Mouse (Mus musculus) ES-E14 (cell line): ENCODE data around the gene Macf1. TPM values are rescaled to one million over a fixed set of nuclear protein-coding genes. Genes with fewer than 3 reads are reported as not detected.

Experiments used
- DNase-seq: peaks from one replicate; pipeline ENCODE4 v3.0.0-alpha.2; 2013; ENCODE audit warnings: low read depth, low spot score
- H3K27ac ChIP-seq: 2 replicates; pipeline ENCODE4 v1.5.1; 2012; ENCODE audit warnings: low read depth, mild to moderate bottlenecking, low read length, moderate library complexity, mixed read lengths; ENCODE audit not compliant: poor library complexity, insufficient read depth, severe bottlenecking
- H3K36me3 ChIP-seq: 2 replicates; pipeline ENCODE4 v1.6.1; 2012; ENCODE audit warnings: mild to moderate bottlenecking, low read length, moderate library complexity, mixed read lengths; ENCODE audit not compliant: control insufficient read depth, poor library complexity, insufficient read depth, severe bottlenecking
- H3K4me1 ChIP-seq, 2 experiments: fragments of 150-350 bp in 1 of 2; sonication (generic) in 1 of 2; 2 replicates each; pipeline ENCODE4 v1.6.1; 2012; ENCODE audit warnings: low read length in 2 of 2, mild to moderate bottlenecking in 1 of 2, mixed read lengths in 1 of 2; ENCODE audit not compliant: control insufficient read depth in 2 of 2, insufficient read depth in 2 of 2, poor library complexity in 1 of 2
- H3K4me3 ChIP-seq, 2 experiments: fragments of 150-350 bp in 1 of 2; sonication (generic) in 1 of 2; 2 replicates each; pipeline ENCODE4 v1.5.1; 2012; ENCODE audit warnings: low read length in 2 of 2, low read depth in 1 of 2, mild to moderate bottlenecking in 1 of 2, mixed read lengths in 1 of 2; ENCODE audit not compliant: insufficient read depth in 1 of 2, poor library complexity in 1 of 2, severe bottlenecking in 1 of 2
- H3K9ac ChIP-seq: 2 replicates; pipeline ENCODE4 v1.6.1; 2012; ENCODE audit warnings: low read depth, mild to moderate bottlenecking, low read length, mixed read lengths; ENCODE audit not compliant: poor library complexity, insufficient read depth, severe bottlenecking
- H3K9me3 ChIP-seq: fragments of 150-350 bp; sonication (generic); 2 replicates; pipeline ENCODE4 v1.6.1; 2012; ENCODE audit warnings: low read depth, mild to moderate bottlenecking, low read length; ENCODE audit not compliant: control insufficient read depth, insufficient read depth
- CHD2 ChIP-seq: IDR thresholded peaks from 2 replicates; pipeline ENCODE4 v1.6.1; 2014; ENCODE audit warnings: mild to moderate bottlenecking, low read depth, low read length, inconsistent platforms
- HCFC1 ChIP-seq: IDR thresholded peaks from 2 replicates; pipeline ENCODE4 v1.6.1; 2012; ENCODE audit warnings: low read length, inconsistent platforms, borderline replicate concordance; ENCODE audit not compliant: insufficient read depth
- MAFK ChIP-seq: IDR thresholded peaks from 2 replicates; pipeline ENCODE4 v1.6.1; 2014; ENCODE audit warnings: mild to moderate bottlenecking, low read depth, low read length, inconsistent platforms; ENCODE audit not compliant: insufficient read depth
- ZC3H11A ChIP-seq: IDR thresholded peaks from 2 replicates; pipeline ENCODE4 v1.6.1; 2012; ENCODE audit warnings: low read depth, mild to moderate bottlenecking, inconsistent platforms, low read length, borderline replicate concordance
- ZNF384 ChIP-seq: IDR thresholded peaks from 2 replicates; pipeline ENCODE4 v1.6.1; 2012; ENCODE audit warnings: low read depth, low read length, inconsistent platforms
- in situ Hi-C, 2 experiments: fragments of 600-800 bp; cut with MboI; formaldehyde crosslinking; loops; one replicate each; pipeline ENCODE4 v1.15.1; 2025; ENCODE audit warnings: low sequenced_read_pairs in 2 of 2, inconsistent platforms in 1 of 2; ENCODE audit not compliant: unreplicated experiment in 2 of 2
- total RNA-seq: library from RNA; depleted of rRNA; stranded (reverse); fragments of 300-350 nt; gene quantifications from 2 replicates; pipeline ENCODE4 v1.2.3, GENCODE M21; 2012

Macf1 gene
- total RNA-seq, 1 experiment = 277 TPM

DNA sequence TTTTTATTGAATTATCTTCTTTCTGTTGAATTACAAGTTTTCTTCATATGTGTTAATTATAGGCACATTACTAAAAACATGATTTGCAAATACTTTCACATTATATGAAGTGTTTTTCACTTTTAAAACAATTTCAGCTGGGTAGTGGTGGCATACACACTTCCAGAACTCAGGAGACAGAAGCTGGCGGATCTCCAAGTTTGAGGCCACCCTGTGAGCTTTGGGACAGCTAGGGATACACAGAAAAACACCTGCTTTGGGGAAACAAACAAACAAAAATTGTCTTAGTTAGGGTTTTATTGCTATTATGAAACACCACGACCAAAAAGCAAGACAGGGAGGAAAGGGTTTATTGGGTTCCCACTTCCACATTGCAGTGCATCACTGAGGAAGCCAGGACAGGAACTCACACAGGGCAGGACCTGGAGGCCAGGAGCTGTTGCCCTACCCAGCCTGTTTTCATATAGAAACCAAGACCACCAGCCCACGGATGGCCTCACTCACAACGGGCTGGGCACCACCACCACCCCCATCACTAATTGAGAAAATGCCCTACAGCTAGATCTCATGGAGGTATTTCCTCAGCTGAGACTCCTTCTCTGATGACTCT is 93.0 kb downstream of the Macf1 start:
- H3K9me3 ChIP-seq = no peaks in the 10 kb centered on the region
- no peak overlapping the region for H3K27ac ChIP-seq
- H3K4me1 ChIP-seq = peaks cover 4 to 8% of the 10 kb centered on the region in 2 experiments; a peak in 1 of 4 replicates
- H3K36me3 ChIP-seq = 0 out of 2 replicates have a peak, but pooled peaks cover 2% of the 10 kb centered on the region
- TF ChIP-seq CHD2 (no peak), HCFC1 (no peak), MAFK (no peak), ZC3H11A (no peak)
- in situ Hi-C loops = no loop called here
- DNase-seq = no peak
- no peak overlapping the region for H3K4me3 ChIP-seq
- H3K9ac ChIP-seq = no peak overlapping the region

GRCm38 (mm10) chr4:123589496-123589895 is 94.7 kb downstream of the Macf1 start:
- Histone ChIP-seq H3K4me3 (no peak overlapping the region), H3K9ac (no peak overlapping the region), H3K27ac (no peak overlapping the region), H3K4me1 (peaks cover 3 to 5% of the 10 kb centered on the region in 2 experiments; a peak in 1 of 4 replicates), H3K9me3 (no peaks in the 10 kb centered on the region), H3K36me3 (0 out of 2 replicates have a peak, but pooled peaks cover 2% of the 10 kb centered on the region)
- in situ Hi-C loops = no loop called here
- TF ChIP-seq CHD2 (no peak), MAFK (no peak), HCFC1 (no peak), ZNF384 (no peak), ZC3H11A (no peak)
- no peak for DNase-seq

DNA sequence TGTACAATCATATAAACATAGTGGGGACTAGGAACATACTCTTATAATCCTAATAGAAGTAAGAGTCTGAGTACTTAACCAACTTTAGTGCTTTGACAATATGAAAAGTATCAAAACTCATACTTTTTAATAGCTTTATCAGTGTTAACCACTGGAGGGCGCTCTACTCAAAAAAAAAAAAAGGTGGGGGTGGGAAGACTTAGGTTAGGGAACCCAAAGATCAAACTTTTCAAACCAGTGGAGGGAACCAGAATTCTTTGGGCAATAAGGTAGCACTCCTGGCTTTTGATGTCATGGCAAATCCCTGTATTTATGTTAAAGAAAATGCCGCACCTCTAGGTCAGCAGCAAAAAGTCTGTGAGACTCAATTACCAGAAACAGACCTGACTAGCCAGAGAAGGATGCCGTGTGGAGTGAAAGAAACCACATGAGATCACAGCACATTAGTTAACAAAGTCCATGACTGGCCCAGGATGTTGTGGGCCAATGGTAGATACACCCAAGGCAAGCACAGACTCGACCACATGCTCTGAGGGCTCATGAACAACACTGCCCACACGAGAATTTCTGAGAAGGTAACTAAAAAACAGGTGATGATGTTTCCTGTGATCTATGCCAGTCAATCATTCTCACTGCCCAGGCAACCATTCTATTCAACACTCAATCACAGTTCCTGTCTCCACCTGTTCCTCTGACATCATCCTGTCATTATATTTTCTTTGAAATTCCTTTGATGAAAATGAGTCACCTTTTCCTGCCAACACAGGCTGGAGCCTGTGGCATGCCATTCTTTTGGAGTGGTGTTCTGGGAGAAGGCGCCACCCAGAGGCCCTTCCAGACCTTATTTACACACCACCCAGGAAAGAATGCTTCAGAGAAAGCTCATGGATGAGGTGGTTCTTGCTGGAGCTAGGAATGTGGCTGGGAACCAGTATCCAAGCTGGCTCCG is 95.5 kb downstream of the Macf1 start:
- Histone ChIP-seq H3K9me3 (no peaks in the 10 kb centered on the region), H3K4me3 (no peak overlapping the region), H3K27ac (no peak overlapping the region), H3K9ac (no peak overlapping the region), H3K4me1 (peaks cover 3 to 5% of the 10 kb centered on the region in 2 experiments; a peak in 1 of 4 replicates), H3K36me3 (0 out of 2 replicates have a peak, but pooled peaks cover 2% of the 10 kb centered on the region)
- in situ Hi-C loops = no loop called here
- no peak for TF ChIP-seq CHD2
- TF ChIP-seq ZNF384 = peak; percentile 81
- DNase-seq = no peak

- Histone ChIP-seq H3K4me1 (peaks cover 3 to 5% of the 10 kb centered on the region in 2 experiments; a peak in 1 of 4 replicates), H3K9me3 (no peaks in the 10 kb centered on the region), H3K4me3 (no peak overlapping the region), H3K27ac (no peak overlapping the region), H3K36me3 (0 out of 2 replicates have a peak, but pooled peaks cover 2% of the 10 kb centered on the region), H3K9ac (no peak overlapping the region)
- in situ Hi-C loops = no loop called here
- TF ChIP-seq ZC3H11A = no peak
- TF ChIP-seq MAFK = no peak
- no peak for TF ChIP-seq ZNF384
- no peak for TF ChIP-seq CHD2
- no peak for TF ChIP-seq HCFC1
- DNase-seq = no peak
Observed at GRCm38 (mm10) chr4:123587616-123588015, 96.5 kb downstream of the Macf1 start.
